Mouse (Mus musculus) adrenal gland, adult (tissue): ENCODE data around the gene Tmem87a.

Experiments used
- DNase-seq, 2 experiments: peaks; one replicate each; pipeline ENCODE4 v3.0.0; 2022 to 2023; ENCODE audit warnings: low spot score in 1 of 2; ENCODE audit not compliant: inconsistent age in 2 of 2

Gene Tmem87a

GRCm38 (mm10) chr2:120403986-120404822, at the start of gene Tmem87a:
Gene Tmem87a, minus strand, starts transcription at chr2:120404113.
- DNase-seq, result peak; percentile 97 to 98

GRCm38 (mm10) chr2:120452600-120452999, 48.7 kb upstream of the Tmem87a start:
- peak; percentile 42 to 76 for DNase-seq

- DNase-seq, result no peak
Observed at GRCm38 (mm10) chr2:120450724-120451123, 46.8 kb upstream of the Tmem87a start.

GRCm38 (mm10) chr2:120447306-120447705, 43.4 kb upstream of the Tmem87a start:
- no peak for DNase-seq

- no peak for DNase-seq
Observed at GRCm38 (mm10) chr2:120446373-120446772, 42.5 kb upstream of the Tmem87a start.

GRCm38 (mm10) chr2:120444486-120444885, 40.6 kb upstream of the Tmem87a start:
- no peak for DNase-seq

- no peak for DNase-seq
Observed at GRCm38 (mm10) chr2:120424386-120424785, 20.5 kb upstream of the Tmem87a start.

- no peak for DNase-seq
Observed at GRCm38 (mm10) chr2:120414738-120415414, 11.0 kb upstream of the Tmem87a start.

- no peak for DNase-seq
Observed at GRCm38 (mm10) chr2:120414113-120414512, 10.2 kb upstream of the Tmem87a start.

- no peak for DNase-seq
Observed at GRCm38 (mm10) chr2:120411096-120411628, 7.2 kb upstream of the Tmem87a start.

GRCm38 (mm10) chr2:120404823-120405765, 1.2 kb upstream of the Tmem87a start:
- peak in 1 of 2 experiments; percentile 23 for DNase-seq

- DNase-seq, result no peak
Observed at GRCm38 (mm10) chr2:120403653-120403985, 294 bp downstream of the Tmem87a start, which contains the start of gene Ganc. Gene Ganc, plus strand, starts transcription at chr2:120403896.

- DNase-seq, result no peak
Observed at GRCm38 (mm10) chr2:120402813-120403212, 1.1 kb downstream of the Tmem87a start.

- no peak for DNase-seq
Observed at GRCm38 (mm10) chr2:120397951-120398350, 6.0 kb downstream of the Tmem87a start.

- no peak for DNase-seq
Observed at GRCm38 (mm10) chr2:120392406-120392805, 11.5 kb downstream of the Tmem87a start.

- peak in 1 of 2 experiments; percentile 35 for DNase-seq
Observed at GRCm38 (mm10) chr2:120390934-120391333, 13.0 kb downstream of the Tmem87a start.

- peak; percentile 51 to 79 for DNase-seq
Observed at GRCm38 (mm10) chr2:120389376-120389775, 14.5 kb downstream of the Tmem87a start.

GRCm38 (mm10) chr2:120387291-120387690, 16.6 kb downstream of the Tmem87a start:
- no peak for DNase-seq

- DNase-seq, result no peak
Observed at GRCm38 (mm10) chr2:120386264-120386663, 17.6 kb downstream of the Tmem87a start.

GRCm38 (mm10) chr2:120373858-120374257, 30.1 kb downstream of the Tmem87a start:
- no peak for DNase-seq
